Mouse (Mus musculus): ENCODE measurements around the gene Zg16.
"Not testable (repeated sequence)": the region's sequence is repeated elsewhere in the genome, so short reads cannot be mapped to it uniquely, and the experiment has no call there.

Zg16 gene

GRCm38 (mm10) chr7:127087278-127088010 is at the start of gene Zg16:
TSS of gene Zg16 (minus strand) at chr7:127087328.
- not testable (repeated sequence) for DNase-seq (ENCODE audit: low read depth, low spot score)

GRCm38 (mm10) chr7:127136181-127137071 is 49.3 kb upstream of the Zg16 start:
- no peak for DNase-seq (ENCODE audit: low read depth, low spot score)

- DNase-seq (ENCODE audit: low read depth, low spot score), result no peak
These were observed 47.8 kb upstream of the Zg16 start for GRCm38 (mm10) chr7:127134821-127135447.

- no peak for DNase-seq (ENCODE audit: low read depth, low spot score)
These were observed 46.0 kb upstream of the Zg16 start for GRCm38 (mm10) chr7:127133125-127133524.

GRCm38 (mm10) chr7:127129638-127130037 is 42.5 kb upstream of the Zg16 start:
- no peak for DNase-seq (ENCODE audit: low read depth, low spot score)

GRCm38 (mm10) chr7:127121911-127122270 is 34.8 kb upstream of the Zg16 start, which contains the start of gene Qprt:
TSS of gene Qprt (minus strand) at chr7:127122226.
- DNase-seq (ENCODE audit: low read depth, low spot score), result no peak

- no peak for DNase-seq (ENCODE audit: low read depth, low spot score)
These were observed 34.2 kb upstream of the Zg16 start for GRCm38 (mm10) chr7:127121061-127121910.

- DNase-seq (ENCODE audit: low read depth, low spot score), result no peak
These were observed 31.7 kb upstream of the Zg16 start for GRCm38 (mm10) chr7:127118671-127119445.

- DNase-seq (ENCODE audit: low read depth, low spot score), result peak; percentile 33
These were observed 30.8 kb upstream of the Zg16 start for GRCm38 (mm10) chr7:127117948-127118347.

- DNase-seq (ENCODE audit: low read depth, low spot score), result no peak
These were observed 29.3 kb upstream of the Zg16 start for GRCm38 (mm10) chr7:127116331-127116935.

- no peak for DNase-seq (ENCODE audit: low read depth, low spot score)
These were observed 27.8 kb upstream of the Zg16 start for GRCm38 (mm10) chr7:127114920-127115319.

GRCm38 (mm10) chr7:127113614-127114259 is 26.6 kb upstream of the Zg16 start:
- no peak for DNase-seq (ENCODE audit: low read depth, low spot score)

- DNase-seq (ENCODE audit: low read depth, low spot score), result no peak
These were observed 25.9 kb upstream of the Zg16 start for GRCm38 (mm10) chr7:127112921-127113597.

GRCm38 (mm10) chr7:127112251-127112841 is 25.2 kb upstream of the Zg16 start:
- no peak for DNase-seq (ENCODE audit: low read depth, low spot score)

GRCm38 (mm10) chr7:127111461-127111860 is 24.3 kb upstream of the Zg16 start:
- peak; percentile 42 for DNase-seq (ENCODE audit: low read depth, low spot score)

GRCm38 (mm10) chr7:127110239-127111007 is 23.3 kb upstream of the Zg16 start:
- peak; percentile 56 for DNase-seq (ENCODE audit: low read depth, low spot score)

GRCm38 (mm10) chr7:127105551-127105950 is 18.4 kb upstream of the Zg16 start:
- DNase-seq (ENCODE audit: low read depth, low spot score), result no peak

Measured in skeletal muscle tissue, adult 2 months (tissue).